Mouse (Mus musculus): ENCODE measurements around the gene Med29.
A peak's percentile ranks its signal among the peaks of the same experiment; 100 is the strongest.

Gene Med29

DNA sequence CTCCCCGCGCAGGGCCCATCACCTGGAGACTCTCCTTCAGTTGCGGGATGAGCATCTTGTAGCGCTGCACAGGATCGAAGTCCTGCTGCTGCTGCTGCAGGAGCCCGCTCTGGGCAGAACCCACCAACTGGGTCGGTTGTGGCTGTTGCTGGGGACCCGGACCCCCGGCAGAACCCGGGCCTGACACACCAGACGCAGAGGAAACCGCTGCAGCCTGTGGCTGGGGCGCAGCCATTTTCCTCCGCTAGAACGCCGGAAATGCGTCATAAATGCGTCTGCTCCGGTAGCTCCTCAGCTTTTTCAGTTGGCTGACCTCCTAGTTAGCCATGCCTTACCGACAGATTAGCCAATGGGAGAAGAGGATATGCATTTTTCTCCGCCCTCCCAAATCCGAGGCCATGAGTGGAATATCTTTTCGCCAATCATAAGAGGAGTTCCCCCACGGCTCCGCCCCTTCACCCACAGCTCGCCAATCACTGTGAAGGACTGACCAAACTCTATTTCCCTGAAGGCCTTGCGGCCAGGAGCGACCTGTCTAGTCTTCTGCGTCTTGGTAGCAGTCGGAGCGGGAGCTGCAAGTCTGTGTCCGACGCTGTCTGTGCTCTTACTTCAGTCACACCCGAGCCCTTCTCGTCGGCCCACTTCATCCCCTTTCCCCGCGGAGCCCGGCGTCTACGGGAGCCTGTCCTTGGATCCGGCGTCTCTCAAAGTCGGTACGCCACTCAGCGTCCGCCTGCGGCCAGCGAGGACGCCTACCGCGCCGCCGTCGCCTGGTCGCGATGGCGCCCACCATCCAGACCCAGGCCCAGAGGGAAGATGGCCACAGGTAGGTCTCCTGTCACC is at the start of gene Med29, which contains the start of gene Paf1:
Med29 (minus strand) TSS at position 280 of the 843 bp plus-strand sequence.
Paf1 (plus strand) TSS at position 523 of the 843 bp plus-strand sequence.
- peak; percentile 99 for DNase-seq (ENCODE audit: low read depth, low spot score)

GRCm38 (mm10) chr7:28441776-28442485 is 49.4 kb upstream of the Med29 start:
- no peak for DNase-seq (ENCODE audit: low read depth, low spot score)

DNA sequence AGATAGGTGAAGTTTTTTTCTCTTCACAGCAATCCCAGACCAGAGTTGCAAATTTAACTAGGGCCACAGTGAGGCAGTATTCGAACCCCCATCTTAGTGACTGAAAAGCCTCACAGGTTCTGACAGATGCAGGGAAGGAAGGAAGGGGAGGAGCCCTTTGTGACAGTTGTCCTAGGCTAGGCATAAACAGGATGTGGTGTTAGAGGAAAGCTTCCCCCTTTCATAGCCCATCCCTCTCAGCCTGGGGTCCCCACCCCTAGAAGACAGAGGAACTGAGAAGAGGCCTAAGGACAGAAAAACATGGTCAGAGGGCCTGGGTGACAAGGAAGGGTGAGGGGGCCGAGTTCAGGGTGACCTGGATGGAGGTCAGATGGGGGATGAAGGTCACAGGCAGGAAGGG is 48.2 kb upstream of the Med29 start:
- DNase-seq (ENCODE audit: low read depth, low spot score) = peak; percentile 84

DNA sequence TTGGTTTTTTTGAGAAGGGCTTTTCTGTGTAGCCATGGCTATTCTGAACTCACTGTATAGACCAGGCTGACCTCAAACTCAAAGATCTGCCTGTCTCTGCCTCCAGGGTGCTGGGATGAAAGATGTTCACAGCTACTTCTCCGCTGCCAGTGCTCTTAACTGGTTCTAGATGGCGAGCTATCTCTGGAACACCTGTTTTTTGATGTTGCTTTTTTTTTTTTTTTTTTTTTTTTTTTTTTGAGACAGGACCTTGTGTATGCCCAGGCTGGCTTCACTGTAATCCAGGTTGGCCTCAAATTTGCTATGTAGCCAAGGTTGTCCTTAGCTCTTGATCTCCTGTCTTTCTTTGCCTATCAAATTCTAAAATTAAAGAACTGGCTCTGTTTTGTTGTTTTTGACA is 46.3 kb upstream of the Med29 start:
- DNase-seq (ENCODE audit: low read depth, low spot score) = no peak

- no peak for DNase-seq (ENCODE audit: low read depth, low spot score)
Observed at GRCm38 (mm10) chr7:28437964-28438363, 45.5 kb upstream of the Med29 start.

DNA sequence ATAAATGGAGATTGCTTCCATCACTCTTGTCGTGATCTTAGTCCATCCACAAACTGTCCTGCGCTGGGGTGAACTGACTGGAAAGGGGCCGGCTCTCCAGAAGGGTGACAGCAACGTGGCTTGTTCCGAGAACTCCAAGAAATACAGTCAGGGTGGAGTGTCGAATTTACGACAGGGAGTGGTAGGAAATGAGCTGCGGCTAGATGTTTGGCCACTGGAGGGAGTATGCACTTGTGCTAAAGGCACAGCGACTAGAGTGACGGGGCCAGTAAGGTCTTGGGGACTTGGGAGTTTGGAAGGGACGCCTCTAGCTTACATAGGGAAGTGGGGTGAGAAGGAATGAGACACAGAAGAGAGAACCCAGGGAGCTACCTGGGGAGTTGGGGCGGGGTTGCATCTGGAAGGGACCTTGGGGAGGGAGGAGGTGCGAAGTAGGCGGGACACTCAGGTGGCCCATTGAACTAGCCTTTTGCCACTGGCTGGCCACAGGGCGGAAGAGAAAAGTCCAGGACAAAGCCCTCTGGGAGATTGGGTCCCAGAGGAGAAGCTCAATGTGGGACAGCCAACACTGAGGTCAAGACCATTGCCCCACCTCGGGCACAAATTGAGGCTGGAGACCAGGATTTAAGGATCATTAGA is 44.5 kb upstream of the Med29 start, which contains the start of gene Gmfg:
Gmfg (plus strand) TSS at position 516 of the 639 bp plus-strand sequence.
- peak; percentile 95 for DNase-seq (ENCODE audit: low read depth, low spot score)

DNA sequence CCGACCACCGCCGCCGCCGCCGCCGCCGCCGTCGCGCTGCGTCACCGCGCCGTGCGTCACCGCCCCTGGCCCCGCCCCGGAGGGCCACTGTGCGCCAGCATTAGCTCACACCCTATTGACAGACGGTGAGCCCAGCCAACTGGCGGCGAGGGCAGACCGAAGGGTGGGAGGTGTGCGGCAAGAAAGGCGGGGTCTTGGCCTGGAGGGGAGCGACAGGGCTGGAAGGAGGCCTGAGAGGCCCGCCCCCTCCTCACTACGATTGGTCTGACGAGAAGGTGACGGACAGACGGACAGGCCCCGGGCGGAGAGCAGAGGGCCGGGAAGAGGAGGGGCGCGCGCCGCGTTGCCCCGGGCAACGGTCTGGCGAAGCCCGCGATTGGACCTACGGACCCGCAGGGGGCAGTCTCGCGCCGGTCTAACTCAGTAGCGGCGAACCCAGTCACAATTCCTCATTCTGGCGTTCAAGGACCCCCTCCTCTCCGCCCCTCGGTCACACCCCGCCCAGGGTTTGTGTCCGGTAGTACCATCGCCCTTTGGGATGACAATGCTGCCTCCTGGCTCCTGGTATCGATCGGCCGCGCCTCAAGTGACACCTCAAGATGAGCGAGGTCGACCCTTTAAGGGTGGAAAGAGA is 43.9 kb upstream of the Med29 start:
- DNase-seq (ENCODE audit: low read depth, low spot score) = peak; percentile 100

DNA sequence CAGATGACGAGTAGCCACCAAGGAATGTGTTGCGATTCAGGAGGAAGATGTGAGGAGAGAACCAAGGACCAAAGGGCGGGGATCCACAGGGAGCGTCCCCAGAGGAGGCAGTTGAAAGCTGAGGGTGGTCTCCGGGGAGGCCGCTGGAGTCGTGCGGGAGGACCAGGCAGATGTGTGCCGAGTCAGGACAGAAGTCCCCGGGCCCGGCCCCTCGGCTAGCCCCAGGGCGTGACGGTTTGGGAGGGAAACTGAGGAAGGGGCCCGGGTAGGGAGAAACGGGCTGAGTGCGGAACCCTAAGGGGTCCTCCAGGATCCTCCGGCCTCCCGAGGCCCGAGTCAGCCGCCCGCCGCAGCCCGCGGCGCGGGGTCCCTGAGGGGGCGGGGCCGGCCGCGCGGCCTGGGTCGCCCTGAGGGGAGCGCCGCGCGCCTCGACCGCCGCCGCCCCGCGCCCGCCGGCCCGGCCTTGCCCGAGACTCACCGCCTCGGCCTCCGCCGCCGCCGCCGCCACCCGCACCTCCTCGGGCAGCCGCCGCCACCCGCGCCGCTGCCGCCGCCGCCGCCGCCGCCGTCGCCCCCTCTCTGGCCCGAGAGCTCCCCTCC is 43.3 kb upstream of the Med29 start:
- DNase-seq (ENCODE audit: low read depth, low spot score) = no peak

- DNase-seq (ENCODE audit: low read depth, low spot score) = no peak
Observed at GRCm38 (mm10) chr7:28432252-28432651, 39.7 kb upstream of the Med29 start.

GRCm38 (mm10) chr7:28430512-28430911 is 38.0 kb upstream of the Med29 start:
- no peak for DNase-seq (ENCODE audit: low read depth, low spot score)

DNA sequence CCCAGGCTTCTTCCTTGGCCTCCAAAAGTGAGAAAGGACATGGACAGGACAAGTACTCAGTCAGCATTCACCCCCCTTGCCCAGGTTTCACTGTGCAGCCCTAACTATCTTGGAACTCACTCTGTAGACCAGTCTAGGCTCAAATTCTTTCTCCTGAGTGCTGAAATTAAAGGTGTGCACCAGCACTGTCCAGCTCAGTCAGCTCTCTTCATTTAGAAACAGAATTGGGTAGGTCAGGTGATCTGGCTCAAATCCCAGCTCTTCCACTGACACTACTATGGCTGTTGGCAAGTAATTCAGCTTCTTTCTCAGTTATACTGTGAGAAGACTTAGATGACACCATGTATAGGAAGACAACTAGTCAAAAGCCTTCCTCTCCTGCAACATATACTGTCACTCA is 35.2 kb upstream of the Med29 start:
- DNase-seq (ENCODE audit: low read depth, low spot score) = no peak

GRCm38 (mm10) chr7:28423018-28423417 is 30.5 kb upstream of the Med29 start:
- DNase-seq (ENCODE audit: low read depth, low spot score) = no peak

GRCm38 (mm10) chr7:28419416-28419815 is 26.9 kb upstream of the Med29 start:
- no peak for DNase-seq (ENCODE audit: low read depth, low spot score)

- peak; percentile 96 for DNase-seq (ENCODE audit: low read depth, low spot score)
Observed at GRCm38 (mm10) chr7:28418096-28418670, 25.7 kb upstream of the Med29 start.

- peak; percentile 62 for DNase-seq (ENCODE audit: low read depth, low spot score)
Observed at GRCm38 (mm10) chr7:28417368-28417767, 24.9 kb upstream of the Med29 start.

DNA sequence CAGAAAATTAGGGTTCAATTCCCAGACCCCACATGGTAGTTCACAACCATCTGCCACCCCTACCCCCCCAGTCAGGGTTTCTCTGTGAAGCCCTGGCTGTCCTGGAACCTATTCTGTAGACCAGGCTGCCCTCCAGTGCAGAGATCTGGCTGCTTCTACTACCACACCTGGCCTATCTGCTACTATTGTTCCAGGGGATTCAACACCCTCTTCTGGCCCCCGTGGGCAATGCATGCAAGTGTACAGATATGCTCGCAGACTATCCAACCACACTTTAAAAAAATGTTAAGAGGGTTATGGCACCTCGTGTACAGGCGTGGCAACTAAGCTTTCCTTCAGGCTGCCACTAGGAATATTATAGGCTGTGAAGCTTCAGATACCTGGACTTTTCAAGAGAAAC is 20.3 kb upstream of the Med29 start:
- DNase-seq (ENCODE audit: low read depth, low spot score) = peak; percentile 44

DNA sequence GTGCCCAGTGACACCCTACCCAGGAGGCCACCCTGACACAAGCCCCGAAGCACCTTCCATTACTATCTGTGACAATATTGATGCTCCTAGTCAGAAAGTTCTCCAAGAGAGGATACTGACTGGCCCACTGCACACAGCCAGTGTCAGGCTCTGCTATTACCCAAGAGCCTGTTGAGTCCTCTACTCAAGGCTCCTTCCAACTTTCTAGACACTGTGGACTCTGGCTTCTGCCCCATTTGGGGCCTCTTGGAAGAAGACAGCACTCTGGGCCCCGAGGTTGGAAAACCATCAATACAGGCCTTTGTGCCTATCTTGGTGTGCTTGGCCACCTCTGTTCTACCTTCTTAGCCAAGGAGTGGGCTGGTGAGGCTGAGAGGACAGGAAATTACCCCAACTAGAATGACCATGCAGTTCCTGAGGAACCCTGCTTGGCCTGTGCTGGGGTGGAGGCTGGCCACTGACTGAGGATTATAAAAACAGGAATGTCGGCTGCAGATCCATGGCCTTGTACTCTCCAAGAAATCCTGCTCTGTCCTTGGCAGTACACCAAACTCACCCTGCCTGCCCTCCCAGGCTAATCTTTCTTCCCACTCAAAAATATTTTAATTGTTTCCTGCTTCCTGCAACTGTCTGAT is 18.4 kb upstream of the Med29 start:
- DNase-seq (ENCODE audit: low read depth, low spot score) = no peak

GRCm38 (mm10) chr7:28401942-28402341 is 9.4 kb upstream of the Med29 start:
- DNase-seq (ENCODE audit: low read depth, low spot score) = no peak

DNA sequence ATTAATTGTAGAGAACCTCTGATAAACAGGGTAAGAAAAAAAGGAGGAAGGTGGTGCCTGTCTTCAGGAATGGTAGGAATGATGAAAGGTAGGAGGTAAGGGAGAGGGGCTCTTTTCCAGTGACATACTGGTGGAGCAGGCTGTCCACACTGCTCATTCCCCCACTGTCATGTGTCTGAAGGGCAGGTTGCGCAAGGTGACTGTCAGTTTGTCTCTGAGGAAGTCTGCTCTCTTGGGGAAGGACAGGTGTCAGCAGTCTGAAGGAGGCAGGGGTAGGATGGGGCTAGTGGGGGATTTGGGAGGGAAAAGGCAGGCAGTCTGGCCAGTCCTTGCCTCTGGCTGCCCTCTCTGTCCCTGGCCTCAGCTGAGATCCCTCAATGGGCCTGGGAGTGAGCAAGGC is 8.5 kb upstream of the Med29 start:
- DNase-seq (ENCODE audit: low read depth, low spot score) = no peak

DNA sequence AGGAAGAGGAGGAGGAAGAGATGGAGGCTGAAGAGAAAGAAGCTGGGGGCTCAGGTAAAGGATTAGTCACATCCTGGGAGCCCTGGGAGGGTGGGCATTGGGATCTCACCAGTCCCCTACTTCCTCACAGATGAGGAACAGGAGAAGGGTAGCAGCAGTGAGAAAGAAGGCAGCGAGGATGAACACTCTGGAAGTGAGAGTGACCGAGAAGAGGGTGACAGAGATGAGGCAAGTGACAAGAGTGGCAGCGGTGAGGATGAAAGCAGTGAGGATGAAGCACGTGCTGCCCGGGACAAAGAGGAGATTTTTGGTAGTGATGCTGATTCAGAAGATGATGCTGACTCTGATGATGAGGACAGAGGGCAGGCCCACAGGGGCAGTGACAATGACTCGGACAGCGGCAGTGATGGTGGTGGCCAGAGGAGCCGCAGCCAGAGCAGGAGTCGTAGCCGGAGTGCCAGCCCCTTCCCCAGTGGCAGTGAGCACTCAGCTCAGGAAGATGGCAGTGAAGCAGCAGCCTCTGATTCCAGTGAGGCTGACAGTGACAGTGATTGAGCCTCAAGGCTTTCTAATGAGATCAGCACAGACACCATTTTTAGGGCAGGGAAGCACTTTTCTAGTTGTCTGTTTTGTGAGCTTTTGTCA is 6.3 kb upstream of the Med29 start:
- DNase-seq (ENCODE audit: low read depth, low spot score) = no peak

All from ZHBTc4 (cell line).